Mouse (Mus musculus): ENCODE data around the gene Hpn. TPM values are rescaled to one million over a fixed set of nuclear protein-coding genes. Genes with fewer than 3 reads are reported as not detected.

The Hpn gene
- polyA plus RNA-seq, 1 experiment from 2014 or later: 27.5 TPM

DNA sequence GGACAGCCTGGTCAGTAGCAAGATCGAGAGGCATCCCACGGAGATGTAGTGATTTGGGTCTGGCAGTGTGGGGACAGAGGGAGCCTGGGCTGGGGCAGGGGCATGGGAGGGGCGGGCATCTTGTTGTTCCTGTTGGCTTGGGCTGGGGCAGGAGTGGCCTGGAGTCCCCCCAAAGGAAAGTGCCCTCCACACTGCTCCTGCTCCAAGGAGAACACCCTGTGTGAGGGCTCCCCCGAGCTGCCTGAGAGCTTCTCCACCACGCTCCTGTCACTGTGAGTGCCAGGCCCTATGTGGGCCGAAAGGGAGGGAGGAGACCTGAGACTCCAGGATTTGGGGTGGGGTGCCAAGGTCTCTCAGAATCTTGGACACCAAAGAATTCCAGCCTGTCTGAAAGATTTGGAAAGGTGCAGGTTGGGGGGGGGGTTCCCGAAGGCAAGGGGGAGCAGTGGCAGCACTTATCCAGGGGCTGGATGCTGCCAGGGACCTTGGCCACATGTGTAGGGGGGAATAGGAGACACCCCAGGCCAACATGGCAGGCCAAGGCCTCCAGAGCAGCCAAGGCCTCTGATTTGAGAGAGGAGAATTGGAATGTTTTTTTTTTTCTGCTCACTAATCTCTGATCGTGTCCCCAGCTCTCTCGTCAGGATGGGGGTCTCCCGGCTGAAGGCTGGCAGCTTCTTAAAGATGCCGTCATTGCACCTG is 55.0 kb downstream of the Hpn start:
- no peak overlapping the region for H3K27ac ChIP-seq (ENCODE audit: low read depth, low read length)
- no peaks in the 10 kb centered on the region for H3K36me3 ChIP-seq (ENCODE audit: control insufficient read depth, insufficient read depth, low read length)
- no peak for ATAC-seq (ENCODE audit: low FRiP score, low TSS enrichment)
- no peak overlapping the region for H3K4me3 ChIP-seq (ENCODE audit: low read length)
- 71% methylated on average over 11 of the region's 11 CpGs for WGBS
- H3K27me3 ChIP-seq (ENCODE audit: control insufficient read depth, insufficient read depth, low read length): no peaks in the 10 kb centered on the region
- H3K4me2 ChIP-seq (replicated peaks; ENCODE audit: low read depth, low read length): no peak overlapping the region
- no peak overlapping the region for H3K9ac ChIP-seq (ENCODE audit: low read depth, low read length)
- no peaks in the 10 kb centered on the region for H3K9me3 ChIP-seq (ENCODE audit: control insufficient read depth, low read length)
- H3K4me1 ChIP-seq (ENCODE audit: control insufficient read depth, insufficient read depth, low read length): peaks cover 8% of the 10 kb centered on the region; the same call in 1 of the 2 replicates

- H3K27ac ChIP-seq (ENCODE audit: low read depth, low read length): no peak within 1 kb of the TSS
- H3K4me3 ChIP-seq (ENCODE audit: low read length): no peak within 1 kb of the TSS
- H3K4me2 ChIP-seq (replicated peaks; ENCODE audit: low read depth, low read length): no peak within 1 kb of the TSS
- H3K4me1 ChIP-seq (ENCODE audit: control insufficient read depth, insufficient read depth, low read length): peaks cover 17% of the 10 kb centered on the region
- ATAC-seq (ENCODE audit: low FRiP score, low TSS enrichment): peak; percentile 63
- H3K27me3 ChIP-seq (ENCODE audit: control insufficient read depth, insufficient read depth, low read length): no peaks in the 10 kb centered on the region
- no peaks in the 10 kb centered on the region for H3K36me3 ChIP-seq (ENCODE audit: control insufficient read depth, insufficient read depth, low read length)
- WGBS: 0% methylated on average over 2 of the region's 2 CpGs
- no peak within 1 kb of the TSS for H3K9ac ChIP-seq (ENCODE audit: low read depth, low read length)
- no peaks in the 10 kb centered on the region for H3K9me3 ChIP-seq (ENCODE audit: control insufficient read depth, low read length)
These were observed 56.0 kb downstream of the Hpn start, which contains the start of gene Lgi4 for GRCm38 (mm10) chr7:31059108-31059507. Gene Lgi4, plus strand, starts transcription at chr7:31059342.

- 87% methylated on average over 6 of the region's 6 CpGs for WGBS
These were observed 56.9 kb downstream of the Hpn start for GRCm38 (mm10) chr7:31058211-31058610.

GRCm38 (mm10) chr7:31057730-31058129 is 57.4 kb downstream of the Hpn start:
- ATAC-seq (ENCODE audit: low FRiP score, low TSS enrichment): no peak
- no peaks in the 10 kb centered on the region for H3K36me3 ChIP-seq (ENCODE audit: control insufficient read depth, insufficient read depth, low read length)
- no peak overlapping the region; the same call in 1 of the 2 replicates for H3K9ac ChIP-seq (ENCODE audit: low read depth, low read length)
- H3K4me2 ChIP-seq (replicated peaks; ENCODE audit: low read depth, low read length): no peak overlapping the region
- no peaks in the 10 kb centered on the region for H3K9me3 ChIP-seq (ENCODE audit: control insufficient read depth, low read length)
- 52% methylated on average over 5 of the region's 5 CpGs for WGBS
- no peak overlapping the region for H3K4me3 ChIP-seq (ENCODE audit: low read length)
- H3K27ac ChIP-seq (ENCODE audit: low read depth, low read length): no peak overlapping the region
- peaks cover 7% of the 10 kb centered on the region for H3K27me3 ChIP-seq (ENCODE audit: control insufficient read depth, insufficient read depth, low read length)
- H3K4me1 ChIP-seq (ENCODE audit: control insufficient read depth, insufficient read depth, low read length): peaks cover 20% of the 10 kb centered on the region

More at GRCm38 (mm10) chr7:31058211-31058610, 56.9 kb downstream of the Hpn start:
- H3K9me3 ChIP-seq (ENCODE audit: control insufficient read depth, low read length): no peaks in the 10 kb centered on the region
- ATAC-seq (ENCODE audit: low FRiP score, low TSS enrichment): no peak
- H3K9ac ChIP-seq (ENCODE audit: low read depth, low read length): no peak overlapping the region
- H3K4me3 ChIP-seq (ENCODE audit: low read length): no peak overlapping the region
- peaks cover 18% of the 10 kb centered on the region for H3K4me1 ChIP-seq (ENCODE audit: control insufficient read depth, insufficient read depth, low read length)
- H3K4me2 ChIP-seq (replicated peaks; ENCODE audit: low read depth, low read length): no peak overlapping the region
- no peaks in the 10 kb centered on the region for H3K36me3 ChIP-seq (ENCODE audit: control insufficient read depth, insufficient read depth, low read length)
- H3K27ac ChIP-seq (ENCODE audit: low read depth, low read length): no peak overlapping the region
- peaks cover 3% of the 10 kb centered on the region for H3K27me3 ChIP-seq (ENCODE audit: control insufficient read depth, insufficient read depth, low read length)

DNA sequence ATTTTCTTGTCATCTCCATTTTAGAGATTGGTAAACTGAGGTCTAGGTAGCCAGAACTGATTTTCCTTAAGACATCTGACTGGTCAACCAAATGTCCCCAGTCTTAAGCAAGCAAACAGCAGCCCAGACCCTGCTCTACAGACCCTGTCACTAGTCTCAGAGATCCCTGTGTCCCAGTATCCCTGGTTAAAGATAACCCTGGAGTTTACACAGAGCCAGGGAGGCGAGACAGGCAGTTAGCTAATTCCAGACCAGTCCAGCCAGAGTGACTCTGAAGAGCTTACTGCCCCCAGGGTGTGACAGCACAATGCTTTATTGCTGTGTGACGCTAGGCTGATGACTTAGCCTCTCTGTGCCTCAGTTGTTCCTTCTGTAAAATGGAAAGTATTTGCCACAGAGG is 58.0 kb downstream of the Hpn start, which contains the start of gene Fxyd1:
TSS of gene Fxyd1 (minus strand) at position 129 of the 400 bp plus-strand sequence.
- no peak within 1 kb of the TSS; the same call in 1 of the 2 replicates for H3K9ac ChIP-seq (ENCODE audit: low read depth, low read length)
- peaks cover 27% of the 10 kb centered on the region for H3K4me1 ChIP-seq (ENCODE audit: control insufficient read depth, insufficient read depth, low read length)
- H3K27me3 ChIP-seq (ENCODE audit: control insufficient read depth, insufficient read depth, low read length): peaks cover 14% of the 10 kb centered on the region
- H3K4me2 ChIP-seq (replicated peaks; ENCODE audit: low read depth, low read length): no peak within 1 kb of the TSS
- WGBS: 61% methylated on average over 2 of the region's 2 CpGs
- H3K36me3 ChIP-seq (ENCODE audit: control insufficient read depth, insufficient read depth, low read length): no peaks in the 10 kb centered on the region
- no peaks in the 10 kb centered on the region for H3K9me3 ChIP-seq (ENCODE audit: control insufficient read depth, low read length)
- no peak within 1 kb of the TSS for H3K27ac ChIP-seq (ENCODE audit: low read depth, low read length)
- no peak within 1 kb of the TSS for H3K4me3 ChIP-seq (ENCODE audit: low read length)
- no peak for ATAC-seq (ENCODE audit: low FRiP score, low TSS enrichment)

- H3K9me3 ChIP-seq (ENCODE audit: control insufficient read depth, low read length): no peaks in the 10 kb centered on the region
- 72% methylated on average over 7 of the region's 7 CpGs for WGBS
- H3K4me3 ChIP-seq (ENCODE audit: low read length): no peak overlapping the region
- no peak for ATAC-seq (ENCODE audit: low FRiP score, low TSS enrichment)
- H3K27ac ChIP-seq (ENCODE audit: low read depth, low read length): no peak overlapping the region
- no peaks in the 10 kb centered on the region for H3K36me3 ChIP-seq (ENCODE audit: control insufficient read depth, insufficient read depth, low read length)
- peaks cover 31% of the 10 kb centered on the region for H3K4me1 ChIP-seq (ENCODE audit: control insufficient read depth, insufficient read depth, low read length)
- no peak overlapping the region for H3K4me2 ChIP-seq (replicated peaks; ENCODE audit: low read depth, low read length)
- H3K9ac ChIP-seq (ENCODE audit: low read depth, low read length): no peak overlapping the region
- peaks cover 20% of the 10 kb centered on the region for H3K27me3 ChIP-seq (ENCODE audit: control insufficient read depth, insufficient read depth, low read length)
These were observed 58.6 kb downstream of the Hpn start for GRCm38 (mm10) chr7:31056448-31056847.

GRCm38 (mm10) chr7:31055883-31056282 is 59.2 kb downstream of the Hpn start:
- Histone ChIP-seq H3K4me3 (ENCODE audit: low read length) (no peak overlapping the region), H3K4me2 (replicated peaks; ENCODE audit: low read depth, low read length) (no peak overlapping the region), H3K9ac (ENCODE audit: low read depth, low read length) (no peak overlapping the region), H3K27me3 (ENCODE audit: control insufficient read depth, insufficient read depth, low read length) (peaks cover 26% of the 10 kb centered on the region), H3K4me1 (ENCODE audit: control insufficient read depth, insufficient read depth, low read length) (peaks cover 36% of the 10 kb centered on the region), H3K27ac (ENCODE audit: low read depth, low read length) (no peak overlapping the region), H3K36me3 (ENCODE audit: control insufficient read depth, insufficient read depth, low read length) (no peaks in the 10 kb centered on the region), H3K9me3 (ENCODE audit: control insufficient read depth, low read length) (no peaks in the 10 kb centered on the region)
- WGBS: 30% methylated on average over 3 of the region's 4 CpGs
- no peak for ATAC-seq (ENCODE audit: low FRiP score, low TSS enrichment)

DNA sequence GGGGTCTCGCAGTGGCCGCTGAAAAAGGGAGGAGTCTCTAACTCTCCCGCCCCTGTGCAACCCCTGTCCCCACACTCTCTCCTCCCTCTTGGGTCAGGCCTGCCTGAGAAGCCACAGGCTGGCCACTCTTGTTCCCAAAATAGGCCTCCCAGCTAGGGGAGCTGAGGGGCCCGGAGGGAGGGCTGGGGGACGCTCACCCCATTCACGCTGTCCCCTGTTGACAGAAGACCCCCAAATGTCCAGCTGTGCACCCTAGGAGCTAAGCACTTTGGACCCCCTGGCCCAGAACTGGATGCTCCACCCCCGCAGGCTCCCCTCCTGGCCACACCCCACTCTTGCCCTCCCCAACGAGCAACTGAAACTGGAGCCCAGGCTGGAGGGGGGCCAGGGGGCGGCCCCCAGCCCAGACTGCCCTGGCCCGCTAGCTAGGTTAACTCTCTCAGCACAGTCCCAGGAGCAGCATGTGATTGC is 59.7 kb downstream of the Hpn start:
- H3K4me2 ChIP-seq (replicated peaks; ENCODE audit: low read depth, low read length): peak overlapping the region; percentile 31
- H3K4me3 ChIP-seq (ENCODE audit: low read length): peak overlapping the region; percentile 18; the same call in 1 of the 2 replicates
- 5% methylated on average over 10 of the region's 10 CpGs for WGBS
- peak overlapping the region; percentile 44; the same call in 1 of the 2 replicates for H3K9ac ChIP-seq (ENCODE audit: low read depth, low read length)
- H3K27ac ChIP-seq (ENCODE audit: low read depth, low read length): peak overlapping the region; percentile 38; the same call in 1 of the 2 replicates
- H3K9me3 ChIP-seq (ENCODE audit: control insufficient read depth, low read length): no peaks in the 10 kb centered on the region
- peak; percentile 82 for ATAC-seq (ENCODE audit: low FRiP score, low TSS enrichment)
- peaks cover 36% of the 10 kb centered on the region for H3K4me1 ChIP-seq (ENCODE audit: control insufficient read depth, insufficient read depth, low read length)
- peaks cover 31% of the 10 kb centered on the region for H3K27me3 ChIP-seq (ENCODE audit: control insufficient read depth, insufficient read depth, low read length)
- H3K36me3 ChIP-seq (ENCODE audit: control insufficient read depth, insufficient read depth, low read length): no peaks in the 10 kb centered on the region

DNA sequence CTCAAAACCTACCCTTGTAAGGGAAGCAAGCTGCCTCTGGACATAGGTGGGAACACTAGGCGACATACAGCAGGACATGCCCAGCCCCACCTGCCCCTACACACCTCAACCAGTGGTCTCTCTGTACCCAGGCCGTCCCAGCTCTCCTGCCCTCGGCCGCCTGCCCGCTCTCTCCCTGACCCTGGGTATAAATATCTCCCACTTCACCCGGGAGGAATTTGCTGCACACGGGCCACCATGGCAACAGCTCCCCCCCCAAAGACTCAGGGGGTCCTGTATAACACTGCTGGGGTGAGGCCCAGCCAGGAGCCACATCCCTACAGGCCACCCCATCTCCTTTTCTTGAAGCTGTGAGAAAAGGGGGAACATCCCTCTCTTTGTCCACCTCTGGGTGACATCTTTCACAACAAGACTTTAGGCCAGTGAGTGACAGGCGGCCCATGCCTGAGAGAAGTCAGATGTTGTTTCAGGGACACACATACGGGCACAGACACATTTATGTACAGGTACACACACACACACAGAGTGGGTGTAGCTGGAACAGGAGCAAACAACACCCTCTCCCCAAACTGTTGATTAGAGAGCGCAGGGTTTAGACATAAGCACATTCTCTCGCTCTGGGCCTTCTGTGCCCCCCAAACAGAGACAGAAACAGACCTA is 60.3 kb downstream of the Hpn start:
- Histone ChIP-seq H3K36me3 (ENCODE audit: control insufficient read depth, insufficient read depth, low read length) (no peaks in the 10 kb centered on the region), H3K27ac (ENCODE audit: low read depth, low read length) (peak overlapping the region; percentile 38; the same call in 1 of the 2 replicates), H3K4me1 (ENCODE audit: control insufficient read depth, insufficient read depth, low read length) (peaks cover 42% of the 10 kb centered on the region), H3K4me2 (replicated peaks; ENCODE audit: low read depth, low read length) (peak overlapping the region; percentile 31), H3K9me3 (ENCODE audit: control insufficient read depth, low read length) (no peaks in the 10 kb centered on the region), H3K27me3 (ENCODE audit: control insufficient read depth, insufficient read depth, low read length) (peaks cover 37% of the 10 kb centered on the region), H3K9ac (ENCODE audit: low read depth, low read length) (no peak overlapping the region; the same call in 1 of the 2 replicates), H3K4me3 (ENCODE audit: low read length) (peak overlapping the region; percentile 18; the same call in 1 of the 2 replicates)
- no peak for ATAC-seq (ENCODE audit: low FRiP score, low TSS enrichment)
- 44% methylated on average over 11 of the region's 11 CpGs for WGBS

Data from kidney, embryonic 14.5 days (tissue).